Mouse (Mus musculus) heart, postnatal 0 days (tissue): ENCODE measurements around the gene Efl1. TPM values are rescaled to one million over a fixed set of nuclear protein-coding genes. Genes with fewer than 3 reads are reported as not detected.
A peak's percentile ranks its signal among the peaks of the same experiment; 100 is the strongest.

Source experiments
- ATAC-seq: fragments of 200-750 bp; cut with Nextera tagmentation; 2 replicates; pipeline ENCODE4 v1.8.0; 2017; ENCODE audit warnings: low read depth, moderate number of reproducible peaks, moderate library complexity; ENCODE audit not compliant: insufficient read depth
- DNase-seq: peaks from one replicate; pipeline ENCODE4 v3.0.0-alpha.2; 2016; ENCODE audit warnings: low spot score
- H3K27ac ChIP-seq: fragments of 300-500 bp; sonication (generic); 2 replicates; pipeline ENCODE4 v1.5.1; 2014; ENCODE audit warnings: low read depth, mild to moderate bottlenecking
- H3K27me3 ChIP-seq: fragments of 300-500 bp; sonication (generic); 2 replicates; pipeline ENCODE4 v1.6.1; 2014; ENCODE audit warnings: low read length, mixed read lengths; ENCODE audit not compliant: control insufficient read depth, insufficient read depth
- H3K36me3 ChIP-seq: fragments of 300-500 bp; sonication (generic); replicated peaks from 2 replicates; pipeline ENCODE4 v1.6.1; 2014; ENCODE audit warnings: low read length, mixed read lengths; ENCODE audit not compliant: control insufficient read depth, insufficient read depth
- H3K4me1 ChIP-seq: fragments of 300-500 bp; sonication (generic); 2 replicates; pipeline ENCODE4 v1.6.1; 2014; ENCODE audit warnings: antibody characterized with exemption; ENCODE audit not compliant: control insufficient read depth, insufficient read depth
- H3K4me2 ChIP-seq: fragments of 300-500 bp; sonication (generic); 2 replicates; pipeline ENCODE4 v1.6.1; 2014; ENCODE audit warnings: low read depth, mild to moderate bottlenecking, low read length, moderate library complexity
- H3K4me3 ChIP-seq: fragments of 300-500 bp; sonication (generic); 2 replicates; pipeline ENCODE4 v1.5.1; 2014; ENCODE audit warnings: low read depth, low read length
- H3K9ac ChIP-seq: fragments of 300-500 bp; sonication (generic); replicated peaks from 2 replicates; pipeline ENCODE4 v1.6.1; 2014; ENCODE audit warnings: low read depth, low read length, mixed read lengths
- H3K9me3 ChIP-seq: fragments of 300-500 bp; sonication (generic); replicated peaks from 2 replicates; pipeline ENCODE4 v1.6.1; 2016; ENCODE audit warnings: low read length; ENCODE audit not compliant: control insufficient read depth
- CTCF ChIP-seq: IDR thresholded peaks from 2 replicates; pipeline ENCODE4 v1.5.1; 2016; ENCODE audit warnings: antibody characterized with exemption, control low read depth, low read depth
- EP300 ChIP-seq: IDR thresholded peaks from 2 replicates; pipeline ENCODE4 v1.6.1; 2016; ENCODE audit warnings: antibody characterized with exemption, low read depth
- WGBS: fragments of 180-500 bp; shearing (Covaris S2); extraction: QIAGEN DNeasy Blood & Tissue Kit; methylation state at CpG from one replicate; pipeline ENCODE4 v1.1.7; 2014; 5-methylcytosine and 5-hydroxymethylcytosine counted together
- polyA plus RNA-seq: library from polyadenylated mRNA; unstranded; fragments of >200 nt; fragmentation: Nextera tagmentation; extraction: Ambion mirVana; gene quantifications from 2 replicates; pipeline ENCODE4 v1.2.1, GENCODE M21; 2015
- total RNA-seq: library from RNA; depleted of rRNA; stranded (reverse); fragments of >200 nt; gene quantifications from 2 replicates; pipeline ENCODE4 v1.2.3, GENCODE M21; 2014; ENCODE audit warnings: low replicate concordance

The Efl1 gene
- total and polyA plus RNA-seq, 2 experiments from 2014 or later, result 12.2 to 18.2 TPM

GRCm38 (mm10) chr7:82679901-82680300 is 31.5 kb downstream of the Efl1 start:
- DNase-seq (no peak), ATAC-seq (no peak)
- no peaks in the 10 kb centered on the region for H3K27me3 ChIP-seq
- TF ChIP-seq EP300 (no peak), CTCF (no peak)
- no peaks in the 10 kb centered on the region for H3K9me3 ChIP-seq
- H3K9ac ChIP-seq, result no peak overlapping the region
- WGBS, result 89% methylated on average over 5 of the region's 5 CpGs
- H3K4me1 ChIP-seq, result no peaks in the 10 kb centered on the region
- H3K4me2 ChIP-seq, result no peak overlapping the region
- no peak overlapping the region for H3K4me3 ChIP-seq
- H3K27ac ChIP-seq, result no peak overlapping the region
- peaks cover 35% of the 10 kb centered on the region for H3K36me3 ChIP-seq

GRCm38 (mm10) chr7:82688736-82689135 is 40.3 kb downstream of the Efl1 start:
- DNase-seq (no peak), ATAC-seq (no peak)
- WGBS, result 62% methylated on average over 3 of the region's 3 CpGs
- H3K36me3 ChIP-seq, result peaks cover 39% of the 10 kb centered on the region
- no peak overlapping the region for H3K9ac ChIP-seq
- H3K4me3 ChIP-seq, result no peak overlapping the region
- no peak for TF ChIP-seq CTCF
- H3K9me3 ChIP-seq, result no peaks in the 10 kb centered on the region
- no peaks in the 10 kb centered on the region for H3K4me1 ChIP-seq
- no peak overlapping the region for H3K27ac ChIP-seq
- no peak overlapping the region for H3K4me2 ChIP-seq
- no peaks in the 10 kb centered on the region for H3K27me3 ChIP-seq

GRCm38 (mm10) chr7:82691021-82691738 is 42.8 kb downstream of the Efl1 start:
- no peak for ATAC-seq
- Histone ChIP-seq H3K27ac (no peak overlapping the region; the same call in 1 of the 2 replicates), H3K4me2 (no peak overlapping the region), H3K4me3 (no peak overlapping the region), H3K9ac (no peak overlapping the region), H3K36me3 (peaks cover 33% of the 10 kb centered on the region), H3K4me1 (no peaks in the 10 kb centered on the region), H3K9me3 (no peaks in the 10 kb centered on the region), H3K27me3 (no peaks in the 10 kb centered on the region)
- no peak for DNase-seq
- TF ChIP-seq EP300, result no peak
- WGBS, result 60% methylated on average over 6 of the region's 6 CpGs

GRCm38 (mm10) chr7:82697668-82698067 is 49.3 kb downstream of the Efl1 start:
- no peaks in the 10 kb centered on the region for H3K27me3 ChIP-seq
- 76% methylated on average over 8 of the region's 8 CpGs for WGBS
- peaks cover 40% of the 10 kb centered on the region for H3K36me3 ChIP-seq
- no peak overlapping the region for H3K27ac ChIP-seq
- TF ChIP-seq EP300 (no peak), CTCF (peak; percentile 11; the same call in 1 of the 2 replicates)
- H3K9me3 ChIP-seq, result no peaks in the 10 kb centered on the region
- no peak overlapping the region for H3K9ac ChIP-seq
- H3K4me2 ChIP-seq, result no peak overlapping the region
- H3K4me1 ChIP-seq, result no peaks in the 10 kb centered on the region
- DNase-seq (no peak), ATAC-seq (no peak)
- no peak overlapping the region for H3K4me3 ChIP-seq

GRCm38 (mm10) chr7:82698968-82699367 is 50.6 kb downstream of the Efl1 start:
- Histone ChIP-seq H3K4me2 (no peak overlapping the region), H3K27me3 (no peaks in the 10 kb centered on the region), H3K4me1 (no peaks in the 10 kb centered on the region), H3K9me3 (no peaks in the 10 kb centered on the region), H3K9ac (no peak overlapping the region), H3K27ac (no peak overlapping the region), H3K36me3 (peaks cover 28% of the 10 kb centered on the region), H3K4me3 (no peak overlapping the region)
- 95% methylated on average over 3 of the region's 3 CpGs for WGBS
- TF ChIP-seq EP300 (no peak), CTCF (no peak)
- ATAC-seq (no peak), DNase-seq (no peak)
